Mouse (Mus musculus) adrenal gland, postnatal 25 days (tissue): Measurements from ENCODE around the gene Bfsp2. TPM values are rescaled to one million over a fixed set of nuclear protein-coding genes. Genes with fewer than 3 reads are reported as not detected.
"Not testable (repeated sequence)": the region's sequence is repeated elsewhere in the genome, so short reads cannot be mapped to it uniquely, and the experiment has no call there.

ENCODE experiments used
- DNase-seq: peaks from one replicate; pipeline ENCODE4 v3.0.0; 2021; ENCODE audit warnings: mixed read lengths
- total RNA-seq: library from RNA; stranded (reverse); gene quantifications from 2 replicates; pipeline ENCODE4 v1.2.3, GENCODE M21; 2021

Gene Bfsp2
- total RNA-seq, 1 experiment from 2014 or later, result not detected

DNA sequence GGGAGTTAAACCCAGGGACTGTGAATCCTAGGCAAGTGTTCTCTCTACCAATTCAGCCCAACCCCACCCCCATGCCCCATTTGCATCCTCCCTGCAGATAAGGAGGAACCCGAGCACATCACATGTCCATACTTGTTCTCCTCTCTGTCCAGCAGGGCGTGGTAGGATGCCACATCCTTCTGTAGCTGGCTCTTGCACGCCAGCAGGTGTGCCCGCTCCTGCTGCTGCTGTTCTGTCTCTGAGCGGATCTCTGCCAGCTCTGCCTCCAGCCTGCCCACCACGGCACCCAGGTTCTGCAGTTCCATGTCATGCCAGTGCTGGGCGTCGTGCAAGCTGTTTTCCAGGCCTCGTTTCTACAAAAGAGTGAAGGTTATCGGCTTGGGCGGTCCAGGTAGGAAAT is 53.8 kb downstream of the Bfsp2 start:
- DNase-seq, result no peak

GRCm38 (mm10) chr9:103424869-103425268 is 55.4 kb downstream of the Bfsp2 start:
- DNase-seq, result no peak

- DNase-seq, result no peak
Observed at GRCm38 (mm10) chr9:103423951-103424350, 56.3 kb downstream of the Bfsp2 start.

DNA sequence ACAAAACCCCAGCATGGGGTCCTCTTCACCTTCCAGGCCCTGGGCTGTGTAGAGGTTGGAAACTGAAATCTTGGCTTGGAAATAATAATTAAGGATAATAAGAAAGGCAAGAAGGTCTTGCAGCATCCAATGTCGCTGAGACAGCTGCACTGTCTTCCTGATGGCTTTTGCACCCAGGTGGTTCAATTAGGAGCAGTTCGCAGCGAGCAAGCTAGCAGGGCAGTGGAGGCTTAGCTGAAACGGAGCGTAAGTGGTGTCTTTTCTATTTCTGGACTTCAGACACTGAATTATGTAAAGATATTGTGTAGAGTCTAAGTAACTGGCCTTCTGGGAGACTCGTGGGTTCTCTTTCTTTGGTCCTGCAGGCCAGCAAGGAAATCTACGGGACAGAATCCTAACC is 56.8 kb downstream of the Bfsp2 start:
- no peak for DNase-seq

- DNase-seq, result no peak
Observed at GRCm38 (mm10) chr9:103422847-103423246, 57.4 kb downstream of the Bfsp2 start.

DNA sequence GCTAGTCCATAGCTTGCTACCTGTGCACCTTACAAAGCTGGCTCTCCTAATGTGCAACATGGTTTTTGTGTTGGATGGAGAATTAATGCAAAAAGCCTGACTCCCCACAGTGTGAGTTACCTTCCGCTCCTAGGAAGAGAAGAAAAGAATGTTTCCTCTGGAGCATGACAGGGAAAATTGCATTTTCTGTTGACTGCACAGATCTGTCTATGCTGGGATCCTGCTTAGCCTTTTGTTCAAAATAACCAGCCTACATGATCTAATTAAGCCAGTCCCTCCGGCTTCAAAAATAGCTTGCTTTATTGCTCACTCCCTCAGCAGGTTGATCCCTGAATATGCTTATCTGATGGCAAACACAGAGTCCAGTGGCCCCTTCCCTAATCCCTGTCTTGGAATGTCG is 59.4 kb downstream of the Bfsp2 start:
- no peak for DNase-seq

DNA sequence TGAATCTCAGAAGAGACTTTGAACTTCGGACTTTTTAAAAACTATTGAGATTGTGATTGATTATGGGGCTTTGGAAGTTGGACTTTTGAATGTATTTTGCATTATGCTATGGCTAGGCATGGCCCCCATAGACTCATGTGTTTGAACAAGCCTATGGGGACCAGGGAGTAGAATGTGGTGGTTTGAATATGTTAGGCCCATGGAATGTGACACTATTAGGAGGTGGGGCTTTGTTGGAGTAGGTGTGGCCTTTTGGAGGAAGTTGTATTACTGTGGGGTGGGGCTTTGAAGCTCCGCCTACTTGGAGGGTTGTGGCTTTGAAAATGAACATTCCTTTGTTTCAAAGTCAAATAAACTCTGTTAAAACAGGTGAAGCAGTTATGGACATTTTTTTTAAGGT is 61.4 kb downstream of the Bfsp2 start:
- DNase-seq, result no peak

DNA sequence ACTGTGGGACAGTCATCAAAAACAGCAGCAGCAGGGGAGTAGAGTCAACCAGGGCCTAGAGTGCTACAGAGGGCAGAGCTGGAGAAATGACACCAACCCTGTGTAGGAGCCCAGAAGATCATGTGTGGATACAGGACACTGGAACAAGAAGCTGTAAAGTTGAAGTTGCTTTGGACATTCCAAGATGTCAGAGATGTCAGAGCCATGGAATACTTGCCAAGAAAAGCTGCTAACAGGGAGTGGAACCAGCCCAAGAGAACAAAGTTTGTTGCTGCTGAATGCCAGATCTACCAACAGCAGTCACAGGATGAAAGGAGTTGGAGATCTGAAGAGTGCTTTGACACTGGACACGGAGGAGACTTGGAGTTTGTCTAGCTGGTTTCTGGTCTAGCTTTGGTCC is 62.0 kb downstream of the Bfsp2 start:
- not testable (repeated sequence) for DNase-seq

GRCm38 (mm10) chr9:103413457-103413856 is 66.8 kb downstream of the Bfsp2 start:
- no peak for DNase-seq

DNA sequence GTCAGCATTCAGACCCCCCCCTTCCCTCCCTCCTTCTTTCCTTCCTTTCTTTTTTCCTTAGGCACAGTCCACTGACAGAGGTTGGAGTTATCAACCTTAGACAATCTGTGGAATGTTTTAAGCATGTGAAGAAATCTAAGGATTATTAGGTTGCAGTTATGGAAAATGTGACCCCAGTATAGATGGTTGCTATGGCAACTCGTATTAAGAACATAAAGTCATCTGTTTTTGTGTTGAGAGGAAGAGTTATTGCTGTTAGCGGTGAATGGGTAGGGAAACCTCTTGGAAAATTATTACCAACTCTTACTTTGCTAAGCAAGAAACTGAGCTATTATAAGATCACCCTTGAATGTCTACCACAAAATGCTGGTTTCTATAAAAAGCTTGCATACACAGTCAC is 71.1 kb downstream of the Bfsp2 start:
- no peak for DNase-seq

DNA sequence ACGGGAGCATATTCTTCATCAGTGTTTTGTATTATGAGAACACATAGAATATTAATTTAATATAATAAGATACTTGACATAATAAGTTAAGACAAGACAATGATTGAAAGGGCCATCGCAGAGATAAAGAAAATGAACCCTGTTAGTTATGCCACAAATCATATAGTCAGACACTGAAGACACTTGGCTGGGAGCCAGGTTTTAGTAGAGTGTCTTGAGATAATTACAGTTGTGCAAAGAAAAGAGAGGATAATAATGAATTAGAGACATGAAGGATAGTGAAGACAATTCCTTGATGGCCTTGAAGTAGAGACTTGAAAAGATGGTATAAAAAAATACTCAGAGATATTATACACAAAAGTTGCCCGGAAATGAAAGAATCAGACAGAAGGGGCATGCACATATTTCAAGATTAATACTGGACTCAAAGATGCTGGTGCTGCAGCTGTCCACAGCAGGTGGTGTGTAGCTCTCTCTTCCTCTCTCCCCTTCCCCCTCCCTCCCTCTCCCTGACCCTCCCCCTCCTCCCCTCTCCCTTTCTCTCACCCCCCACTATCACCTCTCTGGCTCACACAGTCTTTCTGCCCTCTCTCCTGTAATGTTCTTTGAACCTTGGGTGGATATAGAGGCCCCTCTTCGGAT is 72.0 kb downstream of the Bfsp2 start:
- no peak for DNase-seq

GRCm38 (mm10) chr9:103403331-103403973 is 76.8 kb downstream of the Bfsp2 start:
- no peak for DNase-seq

DNA sequence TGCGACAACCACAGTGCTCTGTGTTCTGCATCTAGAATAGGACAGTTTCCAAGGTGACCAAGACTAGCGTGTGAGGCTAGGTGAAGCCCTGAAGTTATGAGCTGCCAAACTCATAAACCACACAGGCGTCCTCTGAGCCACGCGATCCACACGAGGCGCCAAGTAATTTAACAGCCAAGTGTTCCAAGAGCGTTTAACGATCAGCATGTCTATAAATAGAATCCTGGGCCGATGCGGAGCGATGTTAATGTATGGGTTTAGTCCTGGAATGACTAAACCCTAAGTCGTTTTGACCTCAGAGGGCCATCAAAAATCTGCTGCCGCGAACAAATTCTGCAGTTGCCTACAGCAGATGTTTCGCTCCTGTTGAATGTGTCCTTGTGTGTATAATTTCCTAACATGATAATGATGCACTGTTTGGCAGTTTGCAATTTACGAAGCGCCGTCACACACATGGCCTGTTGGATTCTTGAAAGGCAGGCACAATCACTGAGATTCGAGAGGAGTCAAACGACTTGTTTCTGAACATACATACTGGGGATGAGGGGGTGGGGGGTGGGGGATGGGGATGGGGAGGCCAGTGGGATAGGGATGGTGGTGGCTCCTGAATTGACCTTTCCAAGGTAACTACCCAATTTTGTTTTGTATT is 81.6 kb downstream of the Bfsp2 start:
- DNase-seq, result no peak

- no peak for DNase-seq
Observed at GRCm38 (mm10) chr9:103393256-103393655, 87.0 kb downstream of the Bfsp2 start.

- peak; percentile 30 for DNase-seq
Observed at GRCm38 (mm10) chr9:103391796-103392372, 88.3 kb downstream of the Bfsp2 start.

GRCm38 (mm10) chr9:103389261-103389660 is 91.0 kb downstream of the Bfsp2 start:
- DNase-seq, result no peak

- DNase-seq, result no peak
Observed at GRCm38 (mm10) chr9:103387011-103387653, 93.1 kb downstream of the Bfsp2 start.

- DNase-seq, result no peak
Observed at GRCm38 (mm10) chr9:103386573-103386972, 93.6 kb downstream of the Bfsp2 start.

DNA sequence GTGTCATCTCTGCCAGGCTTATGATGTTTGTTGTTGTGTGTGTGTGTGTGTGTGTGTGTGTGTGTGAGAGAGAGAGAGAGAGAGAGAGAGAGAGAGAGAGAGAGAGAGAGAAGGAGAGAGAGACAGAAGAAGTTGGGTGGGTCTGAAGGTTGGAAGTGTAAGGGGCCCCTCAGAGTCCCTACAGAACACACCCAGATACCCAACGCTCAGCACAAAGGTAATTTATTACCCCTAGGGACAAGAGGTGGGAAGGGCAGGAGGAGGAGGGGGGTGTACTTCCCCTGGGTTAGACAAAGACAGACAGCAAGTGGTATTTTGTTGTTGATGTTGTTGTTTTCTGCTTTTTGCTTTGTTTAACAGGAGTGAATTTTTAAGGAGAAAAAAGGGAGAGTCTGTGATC is 94.6 kb downstream of the Bfsp2 start:
- no peak for DNase-seq

GRCm38 (mm10) chr9:103384141-103384796 is 96.0 kb downstream of the Bfsp2 start:
- no peak for DNase-seq

GRCm38 (mm10) chr9:103383576-103383975 is 96.6 kb downstream of the Bfsp2 start:
- no peak for DNase-seq

DNA sequence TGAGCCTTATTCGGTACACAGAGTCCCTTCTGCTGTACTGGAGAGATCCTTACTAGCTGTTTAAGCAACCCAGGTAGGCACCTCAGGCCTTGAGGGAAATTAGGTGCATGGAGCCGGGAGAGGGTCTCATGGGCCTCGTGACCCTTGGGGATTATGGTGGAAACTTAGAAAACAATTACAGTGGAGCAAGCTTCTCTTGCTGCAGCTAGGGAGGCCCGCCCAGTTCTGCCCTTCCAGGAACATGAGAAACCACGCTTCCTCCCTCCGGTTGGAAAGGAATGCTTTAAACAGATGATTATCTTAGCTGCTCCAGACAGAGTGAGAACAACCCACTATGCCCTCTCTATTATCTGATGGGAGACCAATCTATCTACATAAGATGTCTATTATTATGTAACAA is 97.2 kb downstream of the Bfsp2 start:
- no peak for DNase-seq
